ENCODE assay signal across 8 mouse cellular contexts in genomic region chr8:70611849-70612248, GRCm38 (mm10). TPM values are rescaled to one million over a fixed set of nuclear protein-coding genes. Genes with fewer than 3 reads are reported as not detected.
DNase-seq lines count a peak whose midpoint lies in the region; ATAC-seq lines count a peak whose summit lies in the region.

No protein-coding gene starts in this region.

- peak; percentile 90 for DNase-seq in CD4-positive helper T cell, adult 2 months (ENCODE audit: low read depth, low spot score)
- DNase-seq in adrenal gland, postnatal 36 days = peak; percentile 89 to 91
- peak; percentile 92 for DNase-seq in heart, embryonic 10.5 days (ENCODE audit: low spot score)
- peak; percentile 74 to 90 for DNase-seq in kidney, adult 8-10 months
- peak; percentile 86 for DNase-seq in liver, embryonic 11.5 days (ENCODE audit: low spot score)
- peak; percentile 95 for DNase-seq in splenic B cell, adult 2 months (ENCODE audit: low read depth, low spot score)

- H3K27ac ChIP-seq in embryonic facial prominence, embryonic 15.5 days (replicated peaks) = peak overlapping the region; percentile 98
- H3K27ac ChIP-seq in heart, embryonic 10.5 days = peak overlapping the region; percentile 97
- peak overlapping the region; percentile 99 for H3K27ac ChIP-seq in liver, embryonic 11.5 days (ENCODE audit: low read depth, low read length)

- H3K4me3 ChIP-seq in embryonic facial prominence, embryonic 15.5 days (replicated peaks) = peak overlapping the region; percentile 87
- peak overlapping the region; percentile 83 for H3K4me3 ChIP-seq in heart, embryonic 10.5 days
- peak overlapping the region; percentile 92 for H3K4me3 ChIP-seq in liver, embryonic 11.5 days (ENCODE audit: low read depth, low read length)

- no peak for ATAC-seq in embryonic facial prominence, embryonic 15.5 days (ENCODE audit: insufficient number of reproducible peaks, low FRiP score, low TSS enrichment, low read depth)
- peak; percentile 32; the same call in 1 of the 2 replicates for ATAC-seq in liver, embryonic 11.5 days (replicated peaks; ENCODE audit: low FRiP score)
- ATAC-seq in monocyte, adult 5-6 weeks (replicated peaks; ENCODE audit: insufficient number of reproducible peaks, low FRiP score, low TSS enrichment, poor library complexity, severe bottlenecking) = peak; percentile 36

- H3K36me3 ChIP-seq in embryonic facial prominence, embryonic 15.5 days = no peaks in the 10 kb centered on the region
- no peaks in the 10 kb centered on the region for H3K36me3 ChIP-seq in heart, embryonic 10.5 days
- no peaks in the 10 kb centered on the region for H3K36me3 ChIP-seq in liver, embryonic 11.5 days (ENCODE audit: control insufficient read depth, insufficient read depth, low read length)
- no peaks in the 10 kb centered on the region for H3K36me3 ChIP-seq in splenic B cell, adult 2 months (ENCODE audit: control insufficient read depth, insufficient read depth, low read length, poor library complexity, severe bottlenecking)

- H3K9me3 ChIP-seq in embryonic facial prominence, embryonic 15.5 days (replicated peaks) = no peaks in the 10 kb centered on the region
- no peaks in the 10 kb centered on the region for H3K9me3 ChIP-seq in heart, embryonic 10.5 days
- no peaks in the 10 kb centered on the region for H3K9me3 ChIP-seq in liver, embryonic 11.5 days (ENCODE audit: control insufficient read depth, low read length)

- under 1% methylated on average over 6 of the region's 6 CpGs for WGBS in embryonic facial prominence, embryonic 15.5 days
- whole genome bisulfite sequencing in heart, embryonic 10.5 days = 1% methylated on average over 6 of the region's 6 CpGs
- under 1% methylated on average over 6 of the region's 6 CpGs for WGBS in liver, embryonic 11.5 days

- H3K4me2 ChIP-seq in embryonic facial prominence, embryonic 15.5 days (replicated peaks) = peak overlapping the region; percentile 95
- peak overlapping the region; percentile 100 for H3K4me2 ChIP-seq in liver, embryonic 11.5 days

- H3K4me1 ChIP-seq in embryonic facial prominence, embryonic 15.5 days = peaks cover 49% of the 10 kb centered on the region
- peaks cover 62% of the 10 kb centered on the region for H3K4me1 ChIP-seq in heart, embryonic 10.5 days
- H3K4me1 ChIP-seq in liver, embryonic 11.5 days (replicated peaks; ENCODE audit: control insufficient read depth, insufficient read depth, low read length) = peaks cover 37% of the 10 kb centered on the region

- H3K27me3 ChIP-seq in embryonic facial prominence, embryonic 15.5 days = no peaks in the 10 kb centered on the region
- no peaks in the 10 kb centered on the region for H3K27me3 ChIP-seq in heart, embryonic 10.5 days (ENCODE audit: insufficient read depth, poor library complexity, severe bottlenecking)
- H3K27me3 ChIP-seq in liver, embryonic 11.5 days (replicated peaks; ENCODE audit: control insufficient read depth, insufficient read depth, low read length) = no peaks in the 10 kb centered on the region
- H3K27me3 ChIP-seq in splenic B cell, adult 2 months (ENCODE audit: control insufficient read depth, insufficient read depth, low read length, poor library complexity, severe bottlenecking) = no peaks in the 10 kb centered on the region

- peak overlapping the region; percentile 51 for H3K9ac ChIP-seq in embryonic facial prominence, embryonic 15.5 days
- H3K9ac ChIP-seq in liver, embryonic 11.5 days (ENCODE audit: low read depth, low read length) = peak overlapping the region; percentile 85

RNA-seq across cellular contexts. Expression of gene Ssbp4, which starts 3.2 kb away (rescaled TPM):
- total RNA-seq in adrenal gland, postnatal 36 days (2021) = 100 to 1,000 TPM in 1 of 2 experiments, 10 to 100 TPM in 1; 89.7 to 103 TPM
- 127 and 130 TPM in 2 replicates for polyA plus RNA-seq in embryonic facial prominence, embryonic 15.5 days (2015; fragmentation: Nextera tagmentation; extraction: Ambion mirVana)
- 67.3 and 107 TPM in 2 replicates for polyA plus RNA-seq in heart, embryonic 10.5 days (2016; fragmentation: Nextera tagmentation; extraction: Ambion mirVana)
- 144 and 173 TPM in 2 replicates for polyA plus RNA-seq in liver, embryonic 11.5 days (2014; fragmentation: Nextera tagmentation; extraction: Ambion mirVana)
- 83.1 to 151 TPM (median 94.1 TPM) in 3 replicates for total RNA-seq in monocyte, adult 5-6 weeks (2017)

RNA-seq across cellular contexts. Expression of gene Lrrc25, which starts 4.1 kb away (rescaled TPM):
- total RNA-seq in adrenal gland, postnatal 36 days (2021) = 1 to 10 TPM; 2.1 to 2.6 TPM
- polyA plus RNA-seq in embryonic facial prominence, embryonic 15.5 days (2015; fragmentation: Nextera tagmentation; extraction: Ambion mirVana) = 2.9 and 4.0 TPM in 2 replicates
- polyA plus RNA-seq in heart, embryonic 10.5 days (2016; fragmentation: Nextera tagmentation; extraction: Ambion mirVana) = 0.15 and 1.4 TPM in 2 replicates
- 4.5 and 5.3 TPM in 2 replicates for polyA plus RNA-seq in liver, embryonic 11.5 days (2014; fragmentation: Nextera tagmentation; extraction: Ambion mirVana)
- total RNA-seq in monocyte, adult 5-6 weeks (2017) = 28.5 to 42.6 TPM (median 42.2 TPM) in 3 replicates

RNA-seq across cellular contexts. Expression of gene Isyna1, which starts 17.7 kb away (rescaled TPM):
- total RNA-seq in adrenal gland, postnatal 36 days (2021) = 100 to 1,000 TPM in 1 of 2 experiments, 10 to 100 TPM in 1; 98.7 to 260 TPM
- polyA plus RNA-seq in embryonic facial prominence, embryonic 15.5 days (2015; fragmentation: Nextera tagmentation; extraction: Ambion mirVana) = 139 and 143 TPM in 2 replicates
- 192 and 214 TPM in 2 replicates for polyA plus RNA-seq in heart, embryonic 10.5 days (2016; fragmentation: Nextera tagmentation; extraction: Ambion mirVana)
- polyA plus RNA-seq in liver, embryonic 11.5 days (2014; fragmentation: Nextera tagmentation; extraction: Ambion mirVana) = 177 and 188 TPM in 2 replicates
- 9.3 to 16.3 TPM (median 15.3 TPM) in 3 replicates for total RNA-seq in monocyte, adult 5-6 weeks (2017)

RNA-seq across cellular contexts. Expression of gene Gdf15, which starts 20.4 kb away (rescaled TPM):
- 1 to 10 TPM; 5.0 to 6.0 TPM for total RNA-seq in adrenal gland, postnatal 36 days (2021)
- polyA plus RNA-seq in embryonic facial prominence, embryonic 15.5 days (2015; fragmentation: Nextera tagmentation; extraction: Ambion mirVana) = 0.16 TPM in 2 replicates
- polyA plus RNA-seq in heart, embryonic 10.5 days (2016; fragmentation: Nextera tagmentation; extraction: Ambion mirVana) = 0.43 and 1.6 TPM in 2 replicates
- 4.2 and 4.9 TPM in 2 replicates for polyA plus RNA-seq in liver, embryonic 11.5 days (2014; fragmentation: Nextera tagmentation; extraction: Ambion mirVana)
- total RNA-seq in monocyte, adult 5-6 weeks (2017) = 0.19 to 3.8 TPM in 2 of 3 replicates, not detected in the other

RNA-seq across cellular contexts. Expression of gene Pgpep1, which starts 48.3 kb away (rescaled TPM):
- total RNA-seq in adrenal gland, postnatal 36 days (2021) = 100 to 1,000 TPM; 138 to 139 TPM
- polyA plus RNA-seq in embryonic facial prominence, embryonic 15.5 days (2015; fragmentation: Nextera tagmentation; extraction: Ambion mirVana) = 52.1 and 56.6 TPM in 2 replicates
- polyA plus RNA-seq in heart, embryonic 10.5 days (2016; fragmentation: Nextera tagmentation; extraction: Ambion mirVana) = 38.0 and 42.0 TPM in 2 replicates
- polyA plus RNA-seq in liver, embryonic 11.5 days (2014; fragmentation: Nextera tagmentation; extraction: Ambion mirVana) = 33.7 and 34.6 TPM in 2 replicates
- 2.3 to 4.9 TPM (median 3.3 TPM) in 3 replicates for total RNA-seq in monocyte, adult 5-6 weeks (2017)
